Mouse (Mus musculus): ENCODE measurements around the gene Mpc1. TPM values are rescaled to one million over a fixed set of nuclear protein-coding genes. Genes with fewer than 3 reads are reported as not detected.

The Mpc1 gene
- polyA plus RNA-seq, 1 experiment, result 127 TPM

DNA sequence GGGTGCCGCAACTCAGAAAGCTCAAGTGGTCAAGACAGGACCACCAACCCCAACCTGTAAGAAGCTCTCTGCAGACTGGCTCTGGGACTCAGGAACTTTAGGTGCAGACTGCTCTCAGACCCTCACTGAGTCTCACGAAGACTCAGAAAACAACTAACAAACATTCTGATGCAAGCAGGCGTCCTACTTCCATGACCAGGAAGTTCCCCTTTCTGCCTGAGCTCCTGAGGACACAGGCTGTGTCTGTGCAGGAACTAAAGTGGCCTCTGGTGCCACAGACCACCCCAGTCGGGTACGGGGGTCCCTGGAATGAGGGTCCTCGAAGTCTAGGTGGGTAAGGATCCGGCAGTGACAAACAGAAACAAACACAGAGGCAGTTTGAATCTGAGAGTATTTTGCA is 6.0 kb upstream of the Mpc1 start:
- 70% methylated on average over 7 of the region's 7 CpGs for WGBS
- no peak for DNase-seq
- no peak for TF ChIP-seq CTCF (IDR thresholded peaks at IDR 0.05; ENCODE audit: borderline replicate concordance, control insufficient read depth, extremely low read depth, insufficient read depth, low read length, poor library complexity)
- no peak for TF ChIP-seq POLR2A (IDR thresholded peaks at IDR 0.05; ENCODE audit: control insufficient read depth, extremely low read depth, insufficient read depth, low read length, poor library complexity)
- H3K4me1 ChIP-seq (replicated peaks; ENCODE audit: control insufficient read depth, insufficient read depth, low read length), result peaks cover 10% of the 10 kb centered on the region
- H3K36me3 ChIP-seq (ENCODE audit: control insufficient read depth, insufficient read depth, low read length), result no peaks in the 10 kb centered on the region
- H3K27ac ChIP-seq (ENCODE audit: control insufficient read depth, insufficient read depth, low read length), result no peak overlapping the region
- no peak overlapping the region for H3K4me3 ChIP-seq (ENCODE audit: control insufficient read depth, insufficient read depth, low read length)
- H3K27me3 ChIP-seq (ENCODE audit: control insufficient read depth, insufficient read depth, low read length), result no peaks in the 10 kb centered on the region

DNA sequence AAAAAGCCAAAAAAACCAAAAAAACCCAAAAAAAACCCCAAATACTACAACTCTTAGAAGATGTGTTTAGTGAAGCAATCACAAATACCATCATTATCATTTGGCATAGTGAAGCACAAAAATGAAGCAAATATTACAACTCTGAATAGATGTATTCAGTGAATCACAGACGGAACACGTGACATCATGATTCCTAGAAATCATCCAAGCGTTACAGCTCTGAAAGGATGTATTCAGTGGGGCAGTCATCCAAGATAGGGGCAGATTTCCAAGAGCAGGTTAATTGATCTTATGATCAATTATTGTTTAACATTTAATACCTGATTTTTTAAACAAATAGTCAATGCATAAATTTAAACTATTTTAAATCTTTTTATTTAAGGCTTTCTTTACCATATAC is 5.4 kb upstream of the Mpc1 start:
- Histone ChIP-seq H3K27me3 (ENCODE audit: control insufficient read depth, insufficient read depth, low read length) (no peaks in the 10 kb centered on the region), H3K36me3 (ENCODE audit: control insufficient read depth, insufficient read depth, low read length) (no peaks in the 10 kb centered on the region), H3K4me3 (ENCODE audit: control insufficient read depth, insufficient read depth, low read length) (no peak overlapping the region), H3K4me1 (replicated peaks; ENCODE audit: control insufficient read depth, insufficient read depth, low read length) (peaks cover 6% of the 10 kb centered on the region), H3K27ac (ENCODE audit: control insufficient read depth, insufficient read depth, low read length) (no peak overlapping the region)
- no peak for DNase-seq
- no peak for TF ChIP-seq CTCF (IDR thresholded peaks at IDR 0.05; ENCODE audit: borderline replicate concordance, control insufficient read depth, extremely low read depth, insufficient read depth, low read length, poor library complexity)
- TF ChIP-seq POLR2A (IDR thresholded peaks at IDR 0.05; ENCODE audit: control insufficient read depth, extremely low read depth, insufficient read depth, low read length, poor library complexity), result no peak
- 93% methylated on average over 3 of the region's 3 CpGs for WGBS

DNA sequence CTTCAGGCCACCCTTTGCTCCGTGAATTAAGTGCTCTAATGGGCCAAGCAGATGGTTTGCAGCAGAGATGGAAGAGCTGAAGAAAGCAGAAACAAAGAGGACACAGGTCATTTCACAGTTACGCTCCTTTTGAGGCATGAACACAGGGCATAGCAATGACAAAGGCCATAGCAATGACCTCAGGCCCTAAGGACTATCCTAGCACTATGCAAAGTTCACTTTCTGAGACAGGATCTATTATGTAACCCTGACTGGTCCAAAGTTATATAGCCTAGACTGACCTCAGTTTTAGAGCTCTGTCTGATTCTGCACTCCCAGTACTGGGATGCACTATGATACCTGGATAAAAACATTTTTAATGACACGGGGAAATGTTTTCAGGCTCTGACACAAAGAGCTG is 4.3 kb upstream of the Mpc1 start:
- peaks cover 6% of the 10 kb centered on the region for H3K4me1 ChIP-seq (replicated peaks; ENCODE audit: control insufficient read depth, insufficient read depth, low read length)
- no peak overlapping the region for H3K27ac ChIP-seq (ENCODE audit: control insufficient read depth, insufficient read depth, low read length)
- H3K36me3 ChIP-seq (ENCODE audit: control insufficient read depth, insufficient read depth, low read length), result no peaks in the 10 kb centered on the region
- no peak overlapping the region for H3K4me3 ChIP-seq (ENCODE audit: control insufficient read depth, insufficient read depth, low read length)
- no peak for TF ChIP-seq POLR2A (IDR thresholded peaks at IDR 0.05; ENCODE audit: control insufficient read depth, extremely low read depth, insufficient read depth, low read length, poor library complexity)
- TF ChIP-seq CTCF (IDR thresholded peaks at IDR 0.05; ENCODE audit: borderline replicate concordance, control insufficient read depth, extremely low read depth, insufficient read depth, low read length, poor library complexity), result no peak
- no peaks in the 10 kb centered on the region for H3K27me3 ChIP-seq (ENCODE audit: control insufficient read depth, insufficient read depth, low read length)
- DNase-seq, result no peak
- 94% methylated on average over 3 of the region's 3 CpGs for WGBS

DNA sequence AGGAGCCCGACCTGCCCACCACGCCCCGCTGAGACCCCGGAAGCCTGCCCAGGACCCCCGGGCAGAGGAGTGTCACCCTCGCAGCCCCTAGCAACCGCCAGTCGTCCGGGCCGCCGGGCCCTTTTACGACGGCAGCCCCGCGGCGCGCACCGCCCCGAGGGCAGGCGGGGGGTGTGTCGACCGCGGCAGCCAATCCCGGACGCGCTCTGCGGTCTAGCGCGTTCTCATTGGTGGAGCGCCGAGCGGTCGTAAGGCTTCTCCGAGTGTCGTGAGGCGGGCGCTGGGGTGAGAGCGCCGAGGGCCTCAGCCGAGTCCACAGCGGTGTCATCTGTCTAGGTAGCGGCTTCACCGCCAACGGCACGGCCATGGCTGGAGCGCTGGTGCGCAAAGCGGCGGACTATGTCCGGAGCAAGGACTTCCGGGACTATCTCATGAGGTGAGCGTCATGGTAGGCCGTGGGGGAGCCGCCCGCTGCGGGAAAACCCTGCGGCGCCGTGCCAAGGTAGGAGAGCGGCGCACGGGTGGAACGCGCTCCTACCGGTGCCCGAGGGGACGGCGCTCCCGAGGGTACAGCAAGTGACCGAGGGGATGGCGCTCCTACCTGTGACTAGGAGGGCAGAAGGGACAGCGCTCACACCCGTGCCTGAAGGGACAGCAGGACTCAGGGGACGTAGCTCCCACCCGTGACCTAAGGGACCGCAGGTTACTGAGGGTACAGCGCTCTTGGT is 986 bp downstream of the Mpc1 start:
- Histone ChIP-seq H3K4me3 (ENCODE audit: control insufficient read depth, insufficient read depth, low read length) (peak overlapping the region; percentile 74), H3K36me3 (ENCODE audit: control insufficient read depth, insufficient read depth, low read length) (no peaks in the 10 kb centered on the region), H3K4me1 (replicated peaks; ENCODE audit: control insufficient read depth, insufficient read depth, low read length) (peaks cover 12% of the 10 kb centered on the region), H3K27ac (ENCODE audit: control insufficient read depth, insufficient read depth, low read length) (peak overlapping the region; percentile 96), H3K27me3 (ENCODE audit: control insufficient read depth, insufficient read depth, low read length) (no peaks in the 10 kb centered on the region)
- TF ChIP-seq POLR2A (IDR thresholded peaks at IDR 0.05; ENCODE audit: control insufficient read depth, extremely low read depth, insufficient read depth, low read length, poor library complexity) (peak; percentile 92), CTCF (IDR thresholded peaks at IDR 0.05; ENCODE audit: borderline replicate concordance, control insufficient read depth, extremely low read depth, insufficient read depth, low read length, poor library complexity) (peak; percentile 57; the same call in 1 of the 2 replicates)
- DNase-seq, result peak; percentile 95
- WGBS, result under 1% methylated on average over 77 of the region's 77 CpGs

DNA sequence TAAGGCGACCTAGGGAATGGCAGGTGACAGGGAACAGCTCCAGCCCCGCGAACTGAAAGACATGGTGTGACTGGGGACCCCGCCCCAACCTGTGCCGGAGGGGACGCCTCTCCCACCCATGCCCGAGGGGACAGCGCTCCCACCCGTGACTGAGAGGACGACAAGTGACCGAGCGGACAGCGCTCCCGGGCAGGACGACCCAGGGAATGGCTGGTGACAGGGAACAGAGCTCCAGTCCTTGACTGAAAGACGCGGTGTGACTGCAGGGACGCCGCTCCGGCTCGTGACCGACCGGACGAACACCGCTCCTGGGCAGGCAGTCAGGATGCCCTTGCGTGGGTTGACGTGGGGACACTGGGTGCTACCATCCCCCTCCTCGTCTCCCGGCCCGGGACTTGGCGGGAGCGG is 1.6 kb downstream of the Mpc1 start:
- TF ChIP-seq POLR2A (IDR thresholded peaks at IDR 0.05; ENCODE audit: control insufficient read depth, extremely low read depth, insufficient read depth, low read length, poor library complexity), result no peak
- no peak for TF ChIP-seq CTCF (IDR thresholded peaks at IDR 0.05; ENCODE audit: borderline replicate concordance, control insufficient read depth, extremely low read depth, insufficient read depth, low read length, poor library complexity)
- Histone ChIP-seq H3K4me1 (replicated peaks; ENCODE audit: control insufficient read depth, insufficient read depth, low read length) (peaks cover 12% of the 10 kb centered on the region), H3K4me3 (ENCODE audit: control insufficient read depth, insufficient read depth, low read length) (peak overlapping the region; percentile 74), H3K27me3 (ENCODE audit: control insufficient read depth, insufficient read depth, low read length) (no peaks in the 10 kb centered on the region), H3K36me3 (ENCODE audit: control insufficient read depth, insufficient read depth, low read length) (no peaks in the 10 kb centered on the region), H3K27ac (ENCODE audit: control insufficient read depth, insufficient read depth, low read length) (no peak overlapping the region)
- DNase-seq, result no peak
- 1% methylated on average over 32 of the region's 32 CpGs for WGBS

DNA sequence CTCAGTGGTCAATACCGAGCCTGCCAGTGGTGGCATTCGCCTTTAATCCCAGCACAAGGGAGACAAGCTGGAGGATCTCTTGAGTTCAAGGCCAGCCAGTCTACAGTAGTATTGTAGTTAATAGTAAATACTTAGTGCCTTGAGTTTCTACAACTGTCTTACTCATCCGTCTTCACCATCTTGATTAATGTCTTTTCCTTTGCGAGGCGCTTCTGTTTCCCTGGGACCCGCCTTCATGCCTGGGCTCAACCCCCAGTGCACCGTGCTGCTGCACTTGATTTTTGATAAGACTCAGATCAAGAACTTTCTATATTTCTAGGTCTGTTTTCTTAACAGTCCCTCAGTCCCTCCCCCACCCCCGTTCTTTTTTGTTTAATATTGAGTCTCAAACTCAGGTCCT is 2.4 kb downstream of the Mpc1 start:
- H3K4me1 ChIP-seq (replicated peaks; ENCODE audit: control insufficient read depth, insufficient read depth, low read length), result peaks cover 12% of the 10 kb centered on the region
- H3K27me3 ChIP-seq (ENCODE audit: control insufficient read depth, insufficient read depth, low read length), result no peaks in the 10 kb centered on the region
- H3K27ac ChIP-seq (ENCODE audit: control insufficient read depth, insufficient read depth, low read length), result no peak overlapping the region

More for the DNA sequence above, 2.4 kb downstream of the Mpc1 start:
- H3K36me3 ChIP-seq (ENCODE audit: control insufficient read depth, insufficient read depth, low read length), result no peaks in the 10 kb centered on the region
- WGBS, result 74% methylated on average over 8 of the region's 8 CpGs
- no peak overlapping the region for H3K4me3 ChIP-seq (ENCODE audit: control insufficient read depth, insufficient read depth, low read length)
- DNase-seq, result no peak
- no peak for TF ChIP-seq POLR2A (IDR thresholded peaks at IDR 0.05; ENCODE audit: control insufficient read depth, extremely low read depth, insufficient read depth, low read length, poor library complexity)
- no peak for TF ChIP-seq CTCF (IDR thresholded peaks at IDR 0.05; ENCODE audit: borderline replicate concordance, control insufficient read depth, extremely low read depth, insufficient read depth, low read length, poor library complexity)
